Mouse (Mus musculus) forebrain, embryonic 12.5 days (tissue): Measurements from ENCODE around the gene Galntl6. TPM values are rescaled to one million over a fixed set of nuclear protein-coding genes. Genes with fewer than 3 reads are reported as not detected.

Experiments
- ATAC-seq: fragments of 200-750 bp; cut with Nextera tagmentation; 2 replicates; pipeline ENCODE4 v1.8.0; 2017; ENCODE audit warnings: moderate TSS enrichment; ENCODE audit not compliant: low FRiP score
- H3K27ac ChIP-seq: fragments of 300-500 bp; sonication (generic); 2 replicates; pipeline ENCODE4 v1.5.1; 2016; ENCODE audit warnings: mild to moderate bottlenecking
- H3K27me3 ChIP-seq: fragments of 300-500 bp; sonication (generic); 2 replicates; pipeline ENCODE4 v1.6.1; 2016; ENCODE audit warnings: mild to moderate bottlenecking
- H3K36me3 ChIP-seq: fragments of 300-500 bp; sonication (generic); replicated peaks from 2 replicates; pipeline ENCODE4 v1.6.1; 2016; ENCODE audit warnings: mild to moderate bottlenecking
- H3K4me1 ChIP-seq: fragments of 300-500 bp; sonication (generic); 2 replicates; pipeline ENCODE4 v1.6.1; 2016
- H3K4me2 ChIP-seq: fragments of 300-500 bp; sonication (generic); 2 replicates; pipeline ENCODE4 v1.6.1; 2016; ENCODE audit warnings: mild to moderate bottlenecking, moderate library complexity
- H3K4me3 ChIP-seq: fragments of 300-500 bp; sonication (generic); replicated peaks from 2 replicates; pipeline ENCODE4 v1.5.1; 2016; ENCODE audit warnings: mild to moderate bottlenecking
- H3K9ac ChIP-seq: fragments of 300-500 bp; sonication (generic); 2 replicates; pipeline ENCODE4 v1.6.1; 2016; ENCODE audit warnings: mild to moderate bottlenecking
- H3K9me3 ChIP-seq: fragments of 300-500 bp; sonication (generic); 2 replicates; pipeline ENCODE4 v1.6.1; 2016
- WGBS: fragments of 180-500 bp; shearing (Covaris S2); methylation state at CpG from one replicate; pipeline ENCODE4 v1.1.7; 2016; 5-methylcytosine and 5-hydroxymethylcytosine counted together
- polyA plus RNA-seq: library from polyadenylated mRNA; unstranded; fragments of >200 nt; fragmentation: Nextera tagmentation; extraction: Ambion mirVana; gene quantifications from 2 replicates; pipeline ENCODE4 v1.2.1, GENCODE M21; 2016

Gene Galntl6
- polyA plus RNA-seq, 1 experiment from 2014 or later: 2.5 TPM

DNA sequence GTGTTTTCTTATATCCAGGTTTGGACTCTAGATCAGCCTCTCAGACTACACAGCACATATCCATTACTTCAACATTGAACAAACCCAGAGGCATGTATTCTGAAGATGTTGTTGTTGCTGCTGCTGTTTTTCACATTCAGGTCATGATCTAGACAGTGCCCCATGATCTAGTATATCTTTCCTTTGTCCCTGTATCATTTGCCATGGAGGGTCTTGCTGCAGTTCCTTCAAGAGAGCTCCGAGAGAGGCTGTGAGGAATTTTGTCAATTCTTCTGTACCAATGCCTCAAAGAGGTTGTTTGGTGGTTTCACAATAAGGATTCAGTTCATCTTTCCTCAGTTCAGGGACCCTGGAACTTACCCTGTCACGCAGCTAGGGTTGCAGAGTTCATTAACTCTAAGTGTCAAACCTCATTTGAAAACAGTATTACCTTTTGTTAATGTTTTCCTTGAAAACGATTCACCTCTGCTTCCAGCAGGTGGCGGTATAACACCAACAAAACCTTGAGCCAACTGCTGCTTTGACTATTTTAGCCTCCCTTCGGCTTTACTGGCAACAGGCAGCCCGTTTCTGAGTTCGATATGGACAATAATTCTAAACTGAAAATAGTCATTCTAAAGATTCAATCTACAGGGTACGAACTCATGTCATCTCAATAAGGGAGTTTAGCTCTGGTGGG, 973.1 kb downstream of the Galntl6 start:
- Histone ChIP-seq H3K9ac (no peak overlapping the region), H3K4me3 (no peak overlapping the region), H3K4me1 (no peaks in the 10 kb centered on the region), H3K27ac (no peak overlapping the region), H3K9me3 (no peaks in the 10 kb centered on the region), H3K4me2 (0 out of 2 replicates have a peak overlapping the region, but pooled peaks have one; percentile 24), H3K36me3 (no peaks in the 10 kb centered on the region), H3K27me3 (no peaks in the 10 kb centered on the region)
- 19% methylated on average over 8 of the region's 8 CpGs for WGBS
- peak; percentile 39; the same call in 1 of the 2 replicates for ATAC-seq

DNA sequence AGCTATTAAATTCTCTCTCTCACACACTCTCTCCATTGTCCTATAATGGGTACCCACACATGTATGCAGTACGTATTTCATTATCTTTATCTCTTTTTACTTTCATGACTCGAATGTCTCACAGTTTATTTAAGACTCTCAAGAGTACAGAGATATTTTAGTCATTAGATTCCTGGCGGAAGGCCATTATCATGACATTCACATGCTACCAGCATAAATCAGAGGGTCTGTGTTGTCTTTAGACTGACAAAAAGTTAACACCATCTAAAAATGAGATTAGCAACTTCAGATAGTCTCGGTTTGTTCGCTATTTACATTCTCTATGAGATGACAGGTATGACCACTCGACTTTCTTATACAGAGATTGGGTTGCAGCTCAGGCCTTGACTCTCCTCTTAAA, 985.4 kb downstream of the Galntl6 start:
- no peak for ATAC-seq
- WGBS: 78% methylated on average over 6 of the region's 6 CpGs
- Histone ChIP-seq H3K4me3 (no peak overlapping the region), H3K4me1 (peaks cover 21% of the 10 kb centered on the region), H3K9me3 (no peaks in the 10 kb centered on the region), H3K9ac (no peak overlapping the region), H3K4me2 (no peak overlapping the region), H3K27me3 (no peaks in the 10 kb centered on the region), H3K36me3 (no peaks in the 10 kb centered on the region), H3K27ac (no peak overlapping the region)

DNA sequence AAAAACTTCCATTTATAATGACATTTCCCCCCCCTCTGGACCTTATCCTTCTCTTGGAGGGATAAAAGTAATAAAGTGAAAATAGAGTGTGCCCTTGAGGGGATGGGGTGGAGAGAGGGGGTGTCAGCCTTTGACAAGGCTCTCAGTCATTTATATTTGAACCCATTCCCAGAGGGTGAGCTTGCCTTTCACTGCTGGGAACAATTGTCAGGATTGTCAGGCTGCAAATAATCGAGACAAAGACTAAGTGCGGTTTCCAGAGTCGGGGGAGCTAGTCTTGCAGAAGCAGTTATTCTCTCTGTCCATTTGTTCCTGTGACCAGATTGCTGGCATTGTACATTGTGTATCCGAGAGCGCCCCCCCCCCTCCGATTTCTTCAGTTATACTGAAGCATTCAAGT, 988.9 kb downstream of the Galntl6 start:
- peaks cover 38% of the 10 kb centered on the region for H3K4me1 ChIP-seq
- H3K4me3 ChIP-seq: no peak overlapping the region
- ATAC-seq: peak; percentile 47
- no peak overlapping the region for H3K27ac ChIP-seq
- H3K9me3 ChIP-seq: no peaks in the 10 kb centered on the region
- H3K27me3 ChIP-seq: no peaks in the 10 kb centered on the region
- 32% methylated on average over 6 of the region's 6 CpGs for WGBS
- no peak overlapping the region for H3K4me2 ChIP-seq
- H3K36me3 ChIP-seq: no peaks in the 10 kb centered on the region
- H3K9ac ChIP-seq: no peak overlapping the region

DNA sequence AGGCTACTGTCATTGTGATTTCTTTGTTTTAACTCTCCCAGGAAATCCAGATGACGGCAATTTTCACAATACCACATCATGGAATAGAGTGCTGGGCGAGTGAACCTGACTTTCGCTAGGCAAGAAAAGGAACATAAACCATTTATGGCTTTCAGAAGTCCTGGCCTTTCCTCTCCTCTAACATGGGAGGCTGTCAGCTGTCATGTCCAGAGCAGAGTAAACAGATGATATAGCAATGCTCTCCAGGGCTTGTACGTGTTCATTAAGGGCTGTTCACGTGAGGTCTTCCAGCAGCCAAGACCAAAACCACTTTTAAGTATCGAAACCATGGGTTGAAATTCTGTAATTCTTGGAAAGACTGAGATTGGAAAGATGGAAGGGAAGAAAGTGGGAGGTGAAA, 989.3 kb downstream of the Galntl6 start:
- Histone ChIP-seq H3K4me1 (peaks cover 38% of the 10 kb centered on the region), H3K9me3 (no peaks in the 10 kb centered on the region), H3K27me3 (no peaks in the 10 kb centered on the region), H3K4me2 (no peak overlapping the region), H3K27ac (peak overlapping the region; percentile 48; the same call in 1 of the 2 replicates), H3K36me3 (no peaks in the 10 kb centered on the region), H3K4me3 (no peak overlapping the region), H3K9ac (no peak overlapping the region)
- WGBS: 61% methylated on average over 6 of the region's 6 CpGs
- ATAC-seq: no peak

DNA sequence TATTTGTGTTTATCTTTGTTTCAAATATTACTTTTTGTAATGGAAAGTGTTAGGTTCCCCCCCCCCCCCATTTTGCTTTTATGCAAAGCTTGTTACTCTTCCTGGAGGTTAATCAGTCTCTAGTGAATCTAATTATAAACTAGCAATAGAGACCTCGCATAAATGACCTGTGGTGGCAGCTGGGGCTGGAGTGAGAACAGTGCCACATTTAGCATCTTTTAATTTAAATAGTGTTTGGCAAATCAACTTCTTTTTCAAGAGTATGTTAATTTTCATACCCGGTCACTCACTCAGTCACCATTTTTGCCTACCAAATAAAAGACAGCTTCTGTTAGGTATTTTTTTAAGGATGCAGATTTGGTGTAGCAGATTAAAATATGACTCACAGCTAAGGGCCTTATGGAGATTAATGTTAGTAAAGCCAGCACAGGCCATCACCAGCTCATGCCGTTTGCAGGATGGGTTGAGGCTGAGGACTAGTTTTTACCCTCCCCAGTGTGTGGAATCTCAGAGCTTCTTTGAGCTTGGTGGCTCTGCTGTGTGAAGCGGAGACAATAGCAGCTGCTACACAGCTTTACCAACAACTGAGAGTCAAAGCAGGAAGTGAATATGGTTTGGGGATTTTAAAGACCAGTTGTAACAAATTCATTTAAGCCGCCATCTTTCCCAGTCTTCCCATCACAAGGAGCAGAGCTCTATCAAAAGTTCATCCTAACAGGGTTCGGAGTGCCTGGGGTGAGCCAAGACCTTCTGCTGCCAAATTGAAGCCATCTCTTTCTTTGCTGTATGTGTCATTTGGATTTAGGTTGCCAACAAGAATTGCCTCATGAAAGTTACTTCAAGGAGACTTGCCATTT, 990.0 kb downstream of the Galntl6 start:
- H3K36me3 ChIP-seq: no peaks in the 10 kb centered on the region
- 52% methylated on average over 6 of the region's 6 CpGs for WGBS
- no peak overlapping the region for H3K4me2 ChIP-seq
- H3K9ac ChIP-seq: no peak overlapping the region
- H3K27me3 ChIP-seq: no peaks in the 10 kb centered on the region
- H3K4me1 ChIP-seq: peaks cover 38% of the 10 kb centered on the region
- H3K27ac ChIP-seq: peak overlapping the region; percentile 48
- no peak for ATAC-seq
- H3K9me3 ChIP-seq: no peaks in the 10 kb centered on the region
- H3K4me3 ChIP-seq: no peak overlapping the region

DNA sequence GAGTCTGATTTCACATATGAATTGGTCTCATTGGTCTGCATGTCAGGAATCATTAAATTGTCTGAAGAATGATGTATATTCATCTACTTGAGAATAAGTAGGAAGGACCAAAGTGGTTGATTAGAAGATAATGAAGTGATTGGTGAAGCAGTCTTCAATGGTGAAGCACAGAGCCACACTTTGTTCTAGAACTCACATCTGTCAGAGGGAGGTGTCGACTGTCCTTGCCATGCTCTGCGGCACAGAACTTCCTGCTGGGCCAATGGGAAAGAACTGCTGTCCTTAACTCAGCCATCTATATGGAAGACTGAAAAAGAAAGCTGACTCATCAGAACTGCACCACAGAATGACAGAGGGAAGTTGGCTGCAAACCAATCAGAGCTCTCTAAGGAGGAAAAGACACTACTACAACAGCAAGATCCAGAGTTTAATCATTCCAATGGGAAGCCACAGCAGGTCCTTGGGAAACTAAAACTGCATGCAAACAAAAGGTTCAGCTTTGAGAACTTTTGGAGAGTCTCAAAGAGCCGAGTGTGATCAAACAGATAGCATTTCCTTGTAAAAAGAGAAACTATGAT, 992.0 kb downstream of the Galntl6 start:
- peaks cover 38% of the 10 kb centered on the region for H3K4me1 ChIP-seq
- ATAC-seq: no peak
- no peak overlapping the region for H3K4me3 ChIP-seq
- H3K27ac ChIP-seq: no peak overlapping the region
- H3K9me3 ChIP-seq: no peaks in the 10 kb centered on the region
- H3K27me3 ChIP-seq: no peaks in the 10 kb centered on the region
- no peaks in the 10 kb centered on the region for H3K36me3 ChIP-seq
- 77% methylated on average over 3 of the region's 3 CpGs for WGBS
- H3K9ac ChIP-seq: no peak overlapping the region
- H3K4me2 ChIP-seq: no peak overlapping the region

DNA sequence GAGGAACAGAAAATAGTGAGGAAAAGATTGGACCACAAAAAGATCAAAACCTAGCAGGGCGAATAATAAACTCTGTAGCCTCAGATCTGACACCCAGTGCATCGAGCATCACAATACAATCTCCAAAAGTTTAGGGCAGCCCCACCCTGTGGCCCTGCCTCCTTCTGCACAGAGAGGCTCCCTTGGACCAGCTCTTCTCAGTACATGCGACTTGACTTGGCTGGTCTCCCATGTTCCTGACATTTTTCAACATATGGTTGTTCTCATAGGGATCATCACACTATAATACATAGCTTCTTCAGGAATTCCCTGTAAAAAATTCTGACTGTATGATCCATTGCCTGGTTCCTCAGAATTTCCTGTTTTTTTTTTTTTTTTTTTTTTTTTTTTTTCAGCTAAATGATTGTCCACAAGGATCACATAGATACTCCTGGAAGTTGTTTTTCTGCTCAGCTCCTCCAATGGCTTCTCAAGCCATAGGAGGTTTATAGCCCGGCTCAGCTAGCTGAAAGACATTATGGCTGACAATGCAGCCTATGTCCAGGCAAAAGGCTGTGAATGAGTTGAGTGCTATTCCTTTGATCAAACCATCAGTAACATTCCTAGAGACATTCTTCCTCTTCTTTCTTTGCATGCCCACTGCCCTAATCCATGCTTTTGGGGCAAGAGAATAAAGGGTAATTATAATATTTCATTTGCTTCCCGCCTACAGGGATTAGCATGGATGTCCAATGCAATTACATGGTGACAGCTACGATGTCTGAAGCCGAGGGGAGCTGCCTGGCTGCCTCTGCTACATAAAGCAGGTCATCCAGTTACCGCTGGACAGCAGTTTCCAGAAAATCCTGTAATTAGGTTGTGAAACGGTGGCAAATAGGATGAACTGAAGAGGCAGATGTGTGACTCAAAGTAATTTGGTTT, 993.5 kb downstream of the Galntl6 start:
- no peaks in the 10 kb centered on the region for H3K9me3 ChIP-seq
- H3K27ac ChIP-seq: no peak overlapping the region
- 32% methylated on average over 9 of the region's 9 CpGs for WGBS
- no peak overlapping the region for H3K4me3 ChIP-seq
- ATAC-seq: no peak
- H3K4me1 ChIP-seq: peaks cover 36% of the 10 kb centered on the region
- no peaks in the 10 kb centered on the region for H3K27me3 ChIP-seq
- peak overlapping the region; percentile 4; the same call in 1 of the 2 replicates for H3K4me2 ChIP-seq
- no peak overlapping the region for H3K9ac ChIP-seq
- no peaks in the 10 kb centered on the region for H3K36me3 ChIP-seq

DNA sequence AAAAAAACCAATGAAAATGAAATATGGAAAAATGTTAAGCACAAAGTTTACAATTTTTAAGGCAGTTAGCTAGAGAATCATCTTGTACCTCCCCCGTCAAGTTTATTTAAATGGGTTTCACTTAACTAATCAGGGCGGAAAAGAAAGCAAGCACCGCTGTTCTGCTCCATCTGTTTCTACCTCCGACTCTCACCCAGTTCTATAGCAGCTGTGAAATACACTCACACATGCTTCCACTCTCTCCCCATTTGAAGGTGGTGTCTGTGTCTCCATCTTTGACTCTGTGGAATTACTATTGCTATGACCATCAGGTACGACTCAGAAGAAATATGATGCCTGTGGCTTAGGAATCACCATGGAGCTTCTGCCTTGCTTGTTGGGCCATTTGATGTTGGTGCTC, 1019.1 kb downstream of the Galntl6 start:
- Histone ChIP-seq H3K4me1 (0 out of 2 replicates have a peak, but pooled peaks cover 7% of the 10 kb centered on the region), H3K4me2 (no peak overlapping the region), H3K27me3 (no peaks in the 10 kb centered on the region), H3K36me3 (no peaks in the 10 kb centered on the region), H3K4me3 (no peak overlapping the region), H3K9me3 (no peaks in the 10 kb centered on the region), H3K9ac (no peak overlapping the region), H3K27ac (no peak overlapping the region)
- no peak for ATAC-seq
- WGBS: 91% methylated on average over 5 of the region's 5 CpGs

DNA sequence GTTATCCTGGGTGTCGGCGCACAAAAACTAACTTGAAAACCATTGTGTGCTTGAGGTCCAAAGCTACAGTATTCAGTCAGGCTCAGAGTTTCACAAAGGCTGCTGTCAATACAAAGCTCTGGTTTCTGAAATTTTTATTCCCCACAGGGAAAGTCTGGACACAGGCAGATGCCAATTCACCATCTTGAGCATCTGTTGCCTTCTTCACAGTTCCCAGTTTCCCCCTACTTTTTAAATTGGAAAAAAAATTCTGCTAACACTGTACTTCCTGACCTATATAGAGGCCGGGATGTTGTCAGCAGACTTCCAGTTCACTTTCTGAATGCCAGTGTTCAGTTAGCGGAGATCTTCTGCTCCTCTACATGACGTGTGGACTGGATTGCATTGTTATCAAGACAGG, 1020.3 kb downstream of the Galntl6 start:
- no peaks in the 10 kb centered on the region for H3K27me3 ChIP-seq
- no peak overlapping the region for H3K4me3 ChIP-seq
- ATAC-seq: no peak
- 82% methylated on average over 5 of the region's 5 CpGs for WGBS
- no peak overlapping the region for H3K4me2 ChIP-seq
- no peaks in the 10 kb centered on the region for H3K9me3 ChIP-seq
- no peaks in the 10 kb centered on the region for H3K36me3 ChIP-seq
- no peak overlapping the region for H3K27ac ChIP-seq
- H3K4me1 ChIP-seq: 0 out of 2 replicates have a peak, but pooled peaks cover 7% of the 10 kb centered on the region
- H3K9ac ChIP-seq: no peak overlapping the region

DNA sequence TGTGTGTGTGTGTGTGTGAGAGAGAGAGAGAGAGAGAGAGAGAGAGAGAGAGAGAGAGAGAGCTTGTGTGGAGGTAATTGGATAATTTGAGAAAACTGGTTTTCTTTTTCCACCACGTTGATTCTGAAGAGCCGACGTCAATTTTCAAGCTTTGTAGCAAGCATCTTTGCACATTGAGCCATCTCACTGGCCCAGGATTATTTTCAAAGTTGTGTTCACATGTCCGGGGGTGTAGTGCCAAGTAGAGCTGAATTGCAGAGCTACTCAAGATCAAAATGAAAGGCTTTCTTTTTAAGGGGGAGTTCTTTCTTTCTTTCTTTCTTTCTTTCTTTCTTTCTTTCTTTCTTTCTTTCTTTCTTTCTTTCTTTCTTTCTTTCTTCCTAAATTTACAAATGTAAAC, 1022.3 kb downstream of the Galntl6 start:
- Histone ChIP-seq H3K4me1 (0 out of 2 replicates have a peak, but pooled peaks cover 7% of the 10 kb centered on the region), H3K36me3 (no peaks in the 10 kb centered on the region), H3K4me2 (no peak overlapping the region), H3K4me3 (no peak overlapping the region), H3K9me3 (no peaks in the 10 kb centered on the region), H3K27me3 (no peaks in the 10 kb centered on the region), H3K9ac (no peak overlapping the region), H3K27ac (no peak overlapping the region)
- 62% methylated on average over 4 of the region's 4 CpGs for WGBS
- ATAC-seq: no peak

DNA sequence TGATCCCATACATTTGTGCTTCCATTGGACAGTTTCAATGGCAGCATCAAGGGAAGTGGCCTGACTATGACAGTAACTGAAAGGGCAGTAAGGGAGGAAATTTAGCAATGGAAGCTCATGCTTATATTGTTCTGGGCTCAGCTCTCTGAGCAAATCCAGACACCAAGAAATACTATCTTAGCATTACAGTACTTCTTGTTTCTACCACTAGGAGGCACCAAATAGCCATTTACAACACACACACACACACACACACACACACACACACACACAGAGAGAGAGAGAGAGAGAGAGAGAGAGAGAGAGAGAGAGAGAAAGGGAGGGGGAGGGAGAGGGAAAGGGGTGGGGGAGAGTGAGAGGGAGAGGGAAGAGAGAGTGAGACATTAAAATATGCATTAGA, 1023.6 kb downstream of the Galntl6 start:
- H3K27me3 ChIP-seq: no peaks in the 10 kb centered on the region
- H3K36me3 ChIP-seq: no peaks in the 10 kb centered on the region
- no peak overlapping the region for H3K4me3 ChIP-seq
- no peak overlapping the region for H3K27ac ChIP-seq
- H3K9ac ChIP-seq: no peak overlapping the region
- H3K4me2 ChIP-seq: no peak overlapping the region
- H3K4me1 ChIP-seq: 0 out of 2 replicates have a peak, but pooled peaks cover 7% of the 10 kb centered on the region
- ATAC-seq: no peak
- H3K9me3 ChIP-seq: no peaks in the 10 kb centered on the region

DNA sequence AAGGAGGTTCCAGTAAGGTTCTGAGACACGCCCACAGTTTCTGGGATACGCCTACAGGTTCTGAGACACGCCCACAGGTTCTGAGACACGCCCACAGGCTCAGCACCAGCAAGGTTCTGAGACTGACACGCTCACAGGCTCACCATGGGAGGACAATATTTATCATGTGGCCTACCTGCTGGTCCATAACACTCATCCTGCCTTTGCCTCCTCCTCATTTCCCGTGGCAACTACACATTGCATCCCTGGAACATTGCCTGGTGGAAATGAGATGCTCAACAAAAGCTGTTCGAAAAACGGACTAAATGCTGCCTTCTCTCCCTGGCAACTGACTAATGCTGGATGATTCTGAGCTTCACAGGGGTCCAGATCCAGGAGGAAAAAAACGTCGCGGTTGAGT, 1033.0 kb downstream of the Galntl6 start:
- H3K4me1 ChIP-seq: no peaks in the 10 kb centered on the region
- H3K4me3 ChIP-seq: no peak overlapping the region
- H3K27ac ChIP-seq: no peak overlapping the region
- no peak overlapping the region for H3K4me2 ChIP-seq
- H3K9ac ChIP-seq: no peak overlapping the region
- no peaks in the 10 kb centered on the region for H3K9me3 ChIP-seq
- H3K27me3 ChIP-seq: no peaks in the 10 kb centered on the region
- H3K36me3 ChIP-seq: no peaks in the 10 kb centered on the region
- no peak for ATAC-seq
- WGBS: 64% methylated on average over 11 of the region's 11 CpGs
